Mouse (Mus musculus) forebrain, embryonic 10.5 days (tissue): Measurements from ENCODE around the gene Ssna1. TPM values are rescaled to one million over a fixed set of nuclear protein-coding genes. Genes with fewer than 3 reads are reported as not detected.

ENCODE experiments used
- DNase-seq: peaks from one replicate; pipeline ENCODE4 v3.0.0-alpha.2; 2017; ENCODE audit warnings: low spot score; ENCODE audit errors: extremely low spot score
- H3K27ac ChIP-seq: fragments of 300-500 bp; sonication (generic); 2 replicates; pipeline ENCODE4 v1.5.1; 2016; ENCODE audit warnings: mild to moderate bottlenecking
- H3K27me3 ChIP-seq: fragments of 300-500 bp; sonication (generic); 2 replicates; pipeline ENCODE4 v1.6.1; 2016; ENCODE audit warnings: mild to moderate bottlenecking; ENCODE audit not compliant: poor library complexity, severe bottlenecking
- H3K36me3 ChIP-seq: fragments of 300-500 bp; sonication (generic); replicated peaks from 2 replicates; pipeline ENCODE4 v1.6.1; 2016; ENCODE audit warnings: mild to moderate bottlenecking, moderate library complexity
- H3K4me1 ChIP-seq: fragments of 300-500 bp; sonication (generic); 2 replicates; pipeline ENCODE4 v1.6.1; 2016
- H3K4me3 ChIP-seq: fragments of 300-500 bp; sonication (generic); 2 replicates; pipeline ENCODE4 v1.5.1; 2016; ENCODE audit warnings: mild to moderate bottlenecking, moderate library complexity
- H3K9me3 ChIP-seq: fragments of 300-500 bp; sonication (generic); 2 replicates; pipeline ENCODE4 v1.6.1; 2016; ENCODE audit warnings: mild to moderate bottlenecking, moderate library complexity
- WGBS: fragments of 180-500 bp; shearing (Covaris S2); methylation state at CpG from one replicate; pipeline ENCODE4 v1.1.7; 2016; 5-methylcytosine and 5-hydroxymethylcytosine counted together
- polyA plus RNA-seq: library from polyadenylated mRNA; unstranded; fragments of >200 nt; fragmentation: Nextera tagmentation; extraction: Ambion mirVana; gene quantifications from 2 replicates; pipeline ENCODE4 v1.2.1, GENCODE M21; 2016

The Ssna1 gene
- polyA plus RNA-seq, 1 experiment from 2014 or later: 247 TPM

DNA sequence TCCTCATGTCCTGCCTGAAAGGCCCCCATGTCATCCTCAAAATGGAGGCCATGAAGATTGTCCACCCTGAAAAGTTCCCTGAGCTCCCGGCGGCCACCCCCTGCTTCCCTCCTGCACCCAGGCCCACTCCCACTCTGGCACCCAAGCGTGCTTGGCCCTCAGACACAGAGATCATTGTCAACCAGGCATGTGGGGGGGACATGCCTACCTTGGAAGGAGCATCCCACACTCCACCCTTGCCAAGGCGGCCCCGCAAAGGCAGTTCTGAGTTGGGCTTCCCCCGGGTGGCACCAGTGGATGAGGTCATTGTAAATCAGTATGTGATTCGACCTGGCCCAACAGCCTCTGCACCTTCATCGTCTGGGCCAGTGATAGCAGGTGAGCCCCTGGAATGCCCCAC, 28.9 kb downstream of the Ssna1 start:
- WGBS: 78% methylated on average over 8 of the region's 8 CpGs
- Histone ChIP-seq H3K27ac (peak overlapping the region; percentile 84), H3K27me3 (peaks cover 49% of the 10 kb centered on the region), H3K4me1 (peaks cover 34% of the 10 kb centered on the region), H3K9me3 (no peaks in the 10 kb centered on the region), H3K4me3 (peak overlapping the region; percentile 76), H3K36me3 (peaks cover 39% of the 10 kb centered on the region)
- DNase-seq: no peak

DNA sequence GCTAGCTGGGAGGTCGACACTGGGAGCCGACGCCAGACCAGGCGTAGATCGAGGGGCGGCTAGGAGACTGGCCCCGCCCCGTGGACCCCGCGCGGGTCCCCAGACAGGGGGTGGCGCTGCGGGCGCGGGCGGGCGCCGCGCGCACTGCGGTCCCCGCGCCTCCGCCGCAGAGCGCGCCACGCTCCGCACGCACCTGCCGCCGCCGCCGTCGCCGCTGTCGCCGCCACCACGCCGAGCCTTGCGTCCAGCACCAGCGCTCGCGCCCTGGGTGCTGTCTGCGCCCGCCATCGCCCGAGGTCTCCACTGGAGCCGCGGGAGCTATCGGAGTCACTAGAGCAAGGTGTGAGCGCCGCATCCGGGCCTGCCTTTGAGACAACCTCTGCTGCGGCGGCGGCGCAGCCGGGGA, 30.1 kb downstream of the Ssna1 start, which contains the start of the genes Rnf208 and Cysrt1:
Gene Rnf208, plus strand, starts transcription at position 155 of the 406 bp plus-strand sequence.
Gene Cysrt1, minus strand, starts transcription at position 352 of the 406 bp plus-strand sequence.
- Histone ChIP-seq H3K4me1 (peaks cover 34% of the 10 kb centered on the region), H3K27ac (peak within 1 kb of the TSS; percentile 84), H3K9me3 (no peaks in the 10 kb centered on the region), H3K4me3 (peak within 1 kb of the TSS; percentile 76), H3K36me3 (peaks cover 26% of the 10 kb centered on the region), H3K27me3 (peaks cover 49% of the 10 kb centered on the region)
- under 1% methylated on average over 59 of the region's 59 CpGs for WGBS
- no peak for DNase-seq

DNA sequence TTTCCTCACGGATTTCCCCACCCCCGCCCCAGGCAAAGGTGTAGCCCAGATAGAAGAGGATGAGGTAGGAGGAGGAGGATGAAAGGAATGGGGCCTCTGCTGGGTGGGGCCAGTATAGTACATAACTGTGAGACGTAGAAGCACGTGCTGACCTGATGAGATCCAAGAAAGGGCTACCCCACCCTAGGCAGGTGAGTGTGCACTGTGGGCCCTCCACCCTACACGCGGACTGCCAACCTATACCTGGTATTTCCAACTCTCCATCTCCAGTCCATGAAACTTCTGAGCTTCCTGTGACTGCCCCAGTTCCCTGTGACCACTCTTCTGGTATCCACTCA, 30.8 kb downstream of the Ssna1 start:
- Histone ChIP-seq H3K27ac (peak overlapping the region; percentile 84; the same call in 1 of the 2 replicates), H3K9me3 (no peaks in the 10 kb centered on the region), H3K36me3 (peaks cover 19% of the 10 kb centered on the region), H3K4me1 (peaks cover 34% of the 10 kb centered on the region), H3K27me3 (peaks cover 51% of the 10 kb centered on the region), H3K4me3 (peak overlapping the region; percentile 76)
- DNase-seq: no peak
- 8% methylated on average over 6 of the region's 6 CpGs for WGBS

DNA sequence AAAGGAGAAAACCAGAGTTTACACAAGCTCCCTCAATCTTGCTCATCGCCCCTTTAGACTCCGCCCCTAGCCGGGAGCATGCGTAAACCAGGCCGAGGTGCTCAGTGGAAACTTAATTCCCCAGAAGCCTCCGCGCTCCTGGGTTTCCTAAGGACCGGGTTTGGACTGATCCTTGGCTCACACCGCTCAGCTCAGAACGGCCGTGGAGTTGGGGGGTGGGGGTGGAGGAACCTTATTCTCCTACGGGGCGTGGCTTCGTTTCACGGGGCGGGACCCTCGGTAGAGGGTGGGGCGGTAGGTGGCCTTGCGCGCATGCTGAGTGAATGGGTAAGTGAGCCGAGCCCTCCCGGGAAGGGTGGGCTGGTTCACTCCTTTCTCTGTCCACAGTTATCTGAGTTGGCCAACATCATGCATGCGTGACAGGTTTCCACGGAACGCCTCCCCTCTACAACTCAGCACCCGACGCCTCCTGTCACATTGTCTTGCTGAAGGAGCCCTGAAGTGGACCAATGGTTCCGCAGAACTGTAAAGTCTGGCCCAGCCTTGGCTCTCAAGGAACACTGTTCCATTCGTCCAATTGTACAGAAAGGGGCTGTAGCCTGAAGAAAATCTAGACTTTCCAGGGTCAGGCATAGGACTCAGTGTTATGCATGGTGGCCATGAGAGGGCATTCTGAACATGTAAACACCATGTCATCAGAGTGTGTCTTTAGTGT, 31.4 kb downstream of the Ssna1 start:
- peak overlapping the region; percentile 84 for H3K27ac ChIP-seq

DNA sequence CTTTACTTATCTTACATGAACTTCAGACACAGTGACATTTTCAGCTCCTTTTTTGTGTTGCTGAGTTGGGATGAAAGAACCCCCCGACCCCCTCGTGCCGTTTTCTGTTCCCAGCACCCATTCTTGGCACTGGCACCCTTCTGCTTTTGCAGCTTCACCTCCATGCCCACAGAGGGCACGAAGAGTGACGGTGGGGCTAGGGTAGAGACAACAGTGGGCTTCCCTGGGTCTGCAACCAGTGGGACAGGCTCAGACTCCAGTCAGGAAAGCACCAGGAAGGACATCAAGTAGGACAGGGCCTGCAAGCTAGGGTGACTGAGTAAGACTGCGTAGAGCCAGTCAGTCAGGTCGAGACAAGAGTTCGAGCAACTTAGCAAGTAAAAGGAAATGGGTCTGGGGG, 31.9 kb downstream of the Ssna1 start:
- no peak for DNase-seq
- Histone ChIP-seq H3K9me3 (no peaks in the 10 kb centered on the region), H3K4me3 (peak overlapping the region; percentile 76), H3K36me3 (peaks cover 8% of the 10 kb centered on the region), H3K4me1 (peaks cover 34% of the 10 kb centered on the region), H3K27me3 (peaks cover 57% of the 10 kb centered on the region), H3K27ac (peak overlapping the region; percentile 71)
- WGBS: 46% methylated on average over 8 of the region's 8 CpGs

More for the DNA sequence above, 31.4 kb downstream of the Ssna1 start:
- peak; percentile 77 for DNase-seq
- H3K27me3 ChIP-seq: peaks cover 56% of the 10 kb centered on the region
- peaks cover 34% of the 10 kb centered on the region for H3K4me1 ChIP-seq
- peaks cover 14% of the 10 kb centered on the region for H3K36me3 ChIP-seq
- H3K4me3 ChIP-seq: peak overlapping the region; percentile 76
- no peaks in the 10 kb centered on the region for H3K9me3 ChIP-seq
- WGBS: 2% methylated on average over 29 of the region's 29 CpGs

DNA sequence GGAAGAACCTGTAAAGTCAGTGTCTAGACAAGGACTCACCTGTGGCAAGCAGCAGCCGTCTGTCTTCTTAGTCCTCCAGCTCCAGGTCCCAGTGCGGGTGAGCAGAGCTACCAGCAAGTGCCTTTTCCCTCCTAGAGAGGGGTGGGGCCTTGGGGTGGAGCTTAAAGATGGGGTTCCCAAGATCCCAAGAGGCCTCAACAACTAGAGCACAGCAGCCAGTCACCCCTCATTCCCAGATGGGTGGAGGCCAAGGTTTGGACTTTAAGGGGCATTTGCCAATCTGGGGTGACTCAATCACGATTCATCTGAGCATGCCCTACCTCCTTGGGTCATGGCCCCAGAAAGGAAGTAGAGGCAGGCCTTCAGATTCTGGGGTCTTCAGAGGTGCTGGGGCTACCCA, 32.5 kb downstream of the Ssna1 start:
- Histone ChIP-seq H3K4me1 (peaks cover 34% of the 10 kb centered on the region), H3K4me3 (no peak overlapping the region), H3K27ac (no peak overlapping the region), H3K9me3 (no peaks in the 10 kb centered on the region), H3K27me3 (peaks cover 57% of the 10 kb centered on the region), H3K36me3 (peaks cover 5% of the 10 kb centered on the region)
- DNase-seq: no peak
- WGBS: 87% methylated on average over 3 of the region's 3 CpGs

DNA sequence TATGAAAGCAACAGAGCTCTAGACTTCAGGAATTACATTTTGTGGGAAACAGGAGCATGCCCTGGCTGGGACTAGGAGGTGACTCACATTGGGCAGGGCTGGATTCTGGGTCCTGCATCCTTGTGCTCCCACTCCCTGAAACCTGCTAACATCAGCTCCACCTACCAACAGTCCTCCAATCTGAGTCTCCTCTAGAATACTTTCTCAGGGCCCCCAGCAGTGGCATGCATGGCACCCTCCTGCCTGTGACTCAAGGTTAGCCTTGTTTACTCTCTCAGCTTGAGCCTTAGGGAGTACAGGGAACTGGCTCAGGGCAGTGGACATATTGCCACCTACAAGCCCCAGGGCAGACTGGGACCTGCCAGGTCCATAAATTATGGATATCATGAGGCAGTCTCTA, 34.1 kb downstream of the Ssna1 start:
- Histone ChIP-seq H3K4me3 (no peak overlapping the region), H3K36me3 (no peaks in the 10 kb centered on the region), H3K4me1 (peaks cover 30% of the 10 kb centered on the region), H3K9me3 (no peaks in the 10 kb centered on the region), H3K27me3 (peaks cover 44% of the 10 kb centered on the region), H3K27ac (no peak overlapping the region)
- DNase-seq: no peak

DNA sequence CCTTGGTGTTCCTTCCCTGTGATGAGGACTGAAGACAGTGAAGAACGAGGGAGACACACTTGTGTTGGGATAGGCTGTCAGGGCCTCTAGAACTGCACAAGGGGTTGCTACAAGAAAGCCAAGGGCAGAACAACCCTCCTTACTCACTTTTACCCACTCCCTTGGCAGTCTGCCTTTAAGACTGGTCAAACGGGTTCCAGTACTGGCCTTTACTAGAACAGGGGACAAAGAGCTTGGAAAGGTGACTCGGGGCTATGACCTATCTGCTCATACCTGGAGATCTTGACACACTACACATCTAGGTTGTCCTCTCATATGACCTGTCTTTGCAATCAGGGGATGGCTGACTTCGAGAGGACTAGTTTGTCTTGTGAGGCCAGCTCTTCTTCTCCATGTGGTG, 34.7 kb downstream of the Ssna1 start:
- H3K27ac ChIP-seq: no peak overlapping the region
- no peaks in the 10 kb centered on the region for H3K36me3 ChIP-seq
- H3K9me3 ChIP-seq: no peaks in the 10 kb centered on the region
- DNase-seq: no peak
- H3K4me1 ChIP-seq: peaks cover 25% of the 10 kb centered on the region
- no peak overlapping the region for H3K4me3 ChIP-seq
- peaks cover 38% of the 10 kb centered on the region for H3K27me3 ChIP-seq
- WGBS: 76% methylated on average over 4 of the region's 4 CpGs

DNA sequence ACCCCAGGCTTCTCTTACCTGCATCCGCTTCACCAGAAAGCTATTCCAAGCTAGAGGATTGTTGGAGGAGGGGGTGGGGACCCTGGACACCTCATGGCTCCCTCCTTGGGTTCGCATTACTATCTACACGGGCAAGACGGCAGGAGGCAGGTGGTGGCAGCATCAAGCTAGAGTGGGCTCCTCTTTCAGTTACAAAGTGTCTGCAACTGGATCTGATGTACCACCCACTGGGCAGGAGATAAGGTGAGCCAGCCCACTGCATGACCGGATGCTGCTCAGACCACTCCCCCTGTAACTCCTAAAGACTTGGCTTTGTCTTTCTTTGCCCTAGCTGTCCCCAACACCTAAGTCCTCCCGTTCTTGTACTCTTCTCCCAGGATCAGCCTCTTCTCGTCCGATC, 35.6 kb downstream of the Ssna1 start, which contains the start of gene Rnf224:
Gene Rnf224, minus strand, starts transcription at position 174 of the 400 bp plus-strand sequence.
- Histone ChIP-seq H3K4me1 (peaks cover 16% of the 10 kb centered on the region), H3K27me3 (peaks cover 31% of the 10 kb centered on the region), H3K36me3 (no peaks in the 10 kb centered on the region), H3K27ac (no peak within 1 kb of the TSS), H3K4me3 (no peak within 1 kb of the TSS), H3K9me3 (no peaks in the 10 kb centered on the region)
- 39% methylated on average over 8 of the region's 8 CpGs for WGBS
- DNase-seq: no peak

DNA sequence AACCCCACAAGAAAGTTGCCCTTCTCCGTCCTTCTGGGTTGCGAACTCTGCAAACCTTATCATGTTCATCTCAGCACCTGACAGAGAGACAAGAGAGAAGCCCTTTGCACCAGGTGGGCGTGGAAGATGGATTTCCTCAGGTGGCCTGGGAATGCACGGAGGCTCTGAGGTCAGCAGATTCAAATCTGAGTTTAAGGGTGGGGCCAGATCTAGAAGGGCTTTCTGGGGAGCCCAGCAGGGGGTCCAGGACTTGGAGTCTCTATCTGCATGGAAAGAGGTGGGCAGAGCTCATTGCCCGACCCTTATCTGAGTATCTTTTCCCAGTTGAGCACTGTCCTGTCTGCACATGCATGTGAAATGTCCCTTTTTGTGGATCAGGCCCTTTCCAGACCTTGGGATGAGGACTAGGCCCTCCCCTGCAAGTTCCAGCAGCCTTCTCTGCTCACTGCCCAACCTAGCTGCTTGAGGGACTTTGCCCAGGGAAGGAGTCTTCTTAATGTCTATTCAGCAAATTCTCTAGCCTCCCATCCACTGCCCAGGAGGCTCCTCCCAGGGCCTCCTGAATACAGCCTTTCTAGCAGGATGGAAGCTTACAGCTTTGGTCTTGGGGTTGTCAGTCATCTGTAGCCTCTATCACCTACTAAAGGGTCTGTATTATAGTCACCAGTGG, 37.6 kb downstream of the Ssna1 start:
- Histone ChIP-seq H3K4me3 (no peak overlapping the region), H3K9me3 (no peaks in the 10 kb centered on the region), H3K4me1 (no peaks in the 10 kb centered on the region), H3K27ac (no peak overlapping the region), H3K27me3 (peaks cover 30% of the 10 kb centered on the region), H3K36me3 (no peaks in the 10 kb centered on the region)
- WGBS: 83% methylated on average over 5 of the region's 5 CpGs
- DNase-seq: no peak

DNA sequence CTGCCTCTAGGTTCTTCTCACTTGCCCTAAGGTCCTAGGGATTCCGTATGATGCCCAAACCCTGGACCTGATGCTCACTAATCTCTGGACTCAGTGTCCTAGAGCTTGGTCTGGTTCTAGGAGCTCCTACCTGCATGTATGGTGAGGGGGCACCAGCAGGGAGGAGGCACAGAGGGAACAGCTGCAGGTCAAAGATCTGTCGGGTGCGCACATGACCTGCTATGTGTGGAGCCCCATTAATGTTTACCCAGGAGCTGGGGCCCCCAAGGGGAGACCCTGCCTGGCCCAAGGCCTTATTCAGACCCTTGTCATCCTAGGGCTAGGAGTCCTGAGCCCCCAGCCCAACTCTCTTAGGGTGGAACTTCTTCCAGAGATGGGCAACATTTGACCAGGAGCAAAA, 38.2 kb downstream of the Ssna1 start, which contains the start of gene Slc34a3:
Gene Slc34a3, minus strand, starts transcription at position 315 of the 400 bp plus-strand sequence.
- no peak within 1 kb of the TSS for H3K27ac ChIP-seq
- H3K4me3 ChIP-seq: no peak within 1 kb of the TSS
- H3K4me1 ChIP-seq: peaks cover 2% of the 10 kb centered on the region
- WGBS: 88% methylated on average over 3 of the region's 3 CpGs
- H3K36me3 ChIP-seq: no peaks in the 10 kb centered on the region
- no peaks in the 10 kb centered on the region for H3K9me3 ChIP-seq
- DNase-seq: no peak
- H3K27me3 ChIP-seq: peaks cover 23% of the 10 kb centered on the region

DNA sequence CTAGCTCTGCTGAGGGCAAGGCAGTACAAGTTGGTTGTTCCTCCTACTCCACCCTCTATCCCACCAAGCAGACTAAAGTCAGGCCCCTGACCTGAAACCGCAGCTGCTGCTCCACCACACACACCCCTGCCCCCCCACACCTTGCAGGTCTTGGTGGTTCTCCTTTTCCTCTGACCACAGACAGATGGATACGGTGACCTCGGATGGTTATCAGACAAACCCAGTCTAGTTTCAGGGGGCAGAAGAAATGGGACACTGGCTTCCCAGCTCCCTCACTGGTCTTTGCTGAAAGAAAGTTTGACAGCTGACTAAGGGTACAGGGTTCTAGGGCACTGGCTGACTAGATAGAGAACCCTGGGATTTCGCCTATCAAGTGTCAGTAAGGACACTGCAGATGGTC, 38.8 kb downstream of the Ssna1 start:
- Histone ChIP-seq H3K27me3 (peaks cover 21% of the 10 kb centered on the region), H3K9me3 (no peaks in the 10 kb centered on the region), H3K27ac (no peak overlapping the region), H3K36me3 (no peaks in the 10 kb centered on the region), H3K4me1 (peaks cover 8% of the 10 kb centered on the region), H3K4me3 (no peak overlapping the region)
- no peak for DNase-seq
- WGBS: 85% methylated on average over 4 of the region's 4 CpGs

DNA sequence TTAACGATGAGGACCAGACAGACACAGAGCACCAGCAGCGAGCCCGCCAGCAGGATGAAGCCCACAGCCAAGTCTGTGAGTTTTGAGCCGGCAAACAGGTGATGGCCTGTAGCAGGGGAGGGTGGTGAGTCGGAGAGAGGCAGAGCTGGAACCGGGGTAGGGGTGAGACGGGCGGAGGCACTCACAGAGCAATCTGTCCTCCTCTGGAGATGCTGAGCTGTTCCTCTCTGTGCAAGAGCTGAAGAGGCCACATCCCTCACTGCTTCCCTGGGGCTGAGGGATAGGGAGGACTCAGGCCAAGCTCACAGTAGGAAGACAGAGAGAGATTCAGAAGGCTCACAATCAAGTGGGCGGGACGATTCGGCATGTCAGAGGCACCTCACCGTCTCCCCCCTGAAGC, 41.2 kb downstream of the Ssna1 start:
- Histone ChIP-seq H3K4me3 (no peak overlapping the region), H3K27ac (no peak overlapping the region), H3K27me3 (peaks cover 16% of the 10 kb centered on the region), H3K4me1 (peaks cover 17% of the 10 kb centered on the region), H3K36me3 (no peaks in the 10 kb centered on the region), H3K9me3 (no peaks in the 10 kb centered on the region)
- no peak for DNase-seq
- 63% methylated on average over 12 of the region's 12 CpGs for WGBS
